Mouse (Mus musculus) midbrain, postnatal 0 days (tissue): ENCODE measurements at regions not wholly inside any gene's neighbourhood (a gene's known extent, or its start where the extent isn't known, plus 50 kb on each side); places are given as distances from the start of the nearest gene placed in this dataset.

Experiments used
- ATAC-seq: fragments of 200-750 bp; cut with Nextera tagmentation; 2 replicates; pipeline ENCODE4 v1.8.0; 2017; ENCODE audit warnings: moderate number of reproducible peaks, mild to moderate bottlenecking, moderate TSS enrichment, moderate library complexity; ENCODE audit not compliant: low FRiP score
- DNase-seq: peaks from one replicate; pipeline ENCODE4 v3.0.0-alpha.2; 2015; ENCODE audit warnings: low spot score
- H3K27ac ChIP-seq: fragments of 300-500 bp; sonication (generic); 2 replicates; pipeline ENCODE4 v1.5.1; 2014; ENCODE audit warnings: low read depth, mild to moderate bottlenecking, low read length, mixed read lengths
- H3K27me3 ChIP-seq: fragments of 300-500 bp; sonication (generic); 2 replicates; pipeline ENCODE4 v1.6.1; 2014; ENCODE audit warnings: low read length, control low read depth, mixed read lengths; ENCODE audit not compliant: insufficient read depth
- H3K36me3 ChIP-seq: fragments of 300-500 bp; sonication (generic); 2 replicates; pipeline ENCODE4 v1.6.1; 2014; ENCODE audit warnings: low read length, control low read depth, mixed read lengths; ENCODE audit not compliant: insufficient read depth
- H3K4me1 ChIP-seq: fragments of 300-500 bp; sonication (generic); 2 replicates; pipeline ENCODE4 v1.6.1; 2014; ENCODE audit warnings: mild to moderate bottlenecking, control low read depth, antibody characterized with exemption, low read length, mixed read lengths; ENCODE audit not compliant: insufficient read depth
- H3K4me2 ChIP-seq: fragments of 300-500 bp; sonication (generic); 2 replicates; pipeline ENCODE4 v1.6.1; 2014; ENCODE audit warnings: low read depth, mild to moderate bottlenecking, low read length, mixed read lengths; ENCODE audit not compliant: poor library complexity, severe bottlenecking
- H3K4me3 ChIP-seq: fragments of 300-500 bp; sonication (generic); 2 replicates; pipeline ENCODE4 v1.5.1; 2014; ENCODE audit warnings: low read depth, mild to moderate bottlenecking, low read length, moderate library complexity
- H3K9ac ChIP-seq: fragments of 300-500 bp; sonication (generic); replicated peaks from 2 replicates; pipeline ENCODE4 v1.6.1; 2014; ENCODE audit warnings: mild to moderate bottlenecking, low read length, moderate library complexity, mixed read lengths; ENCODE audit not compliant: poor library complexity, severe bottlenecking
- H3K9me3 ChIP-seq: fragments of 300-500 bp; sonication (generic); 2 replicates; pipeline ENCODE4 v1.6.1; 2016; ENCODE audit warnings: low read length, control low read depth
- CTCF ChIP-seq: IDR thresholded peaks from 2 replicates; pipeline ENCODE4 v1.5.1; 2016; ENCODE audit warnings: antibody characterized with exemption, mild to moderate bottlenecking
- WGBS: fragments of 180-500 bp; shearing (Covaris S2); extraction: QIAGEN DNeasy Blood & Tissue Kit; methylation state at CpG from one replicate; pipeline ENCODE4 v1.1.7; 2014; 5-methylcytosine and 5-hydroxymethylcytosine counted together

GRCm38 (mm10) chr5:101120509-101121201 lies 275.1 kb downstream of the Gpat3 start:
- H3K27me3 ChIP-seq, result no peaks in the 10 kb centered on the region
- no peaks in the 10 kb centered on the region for H3K9me3 ChIP-seq
- DNase-seq (no peak), ATAC-seq (no peak)
- H3K9ac ChIP-seq, result no peak overlapping the region
- H3K4me3 ChIP-seq, result no peak overlapping the region
- no peak overlapping the region for H3K4me2 ChIP-seq
- H3K4me1 ChIP-seq, result no peaks in the 10 kb centered on the region
- TF ChIP-seq CTCF, result no peak
- H3K36me3 ChIP-seq, result no peaks in the 10 kb centered on the region
- no peak overlapping the region for H3K27ac ChIP-seq
- 72% methylated on average over 5 of the region's 5 CpGs for WGBS

- WGBS, result 59% methylated on average over 7 of the region's 7 CpGs
- Histone ChIP-seq H3K36me3 (no peaks in the 10 kb centered on the region), H3K9ac (no peak overlapping the region), H3K4me1 (no peaks in the 10 kb centered on the region; the same call in 1 of the 2 replicates), H3K9me3 (no peaks in the 10 kb centered on the region), H3K27me3 (no peaks in the 10 kb centered on the region), H3K27ac (no peak overlapping the region), H3K4me2 (no peak overlapping the region), H3K4me3 (no peak overlapping the region)
- ATAC-seq (no peak), DNase-seq (no peak)
- TF ChIP-seq CTCF, result no peak
These were observed 266.7 kb downstream of the Gpat3 start for GRCm38 (mm10) chr5:101112151-101112769.

- no peak overlapping the region for H3K4me3 ChIP-seq
- no peak for TF ChIP-seq CTCF
- no peak for ATAC-seq
- no peak overlapping the region for H3K9ac ChIP-seq
- no peak overlapping the region for H3K4me2 ChIP-seq
- no peaks in the 10 kb centered on the region; the same call in 1 of the 2 replicates for H3K4me1 ChIP-seq
- H3K27me3 ChIP-seq, result no peaks in the 10 kb centered on the region
- H3K36me3 ChIP-seq, result no peaks in the 10 kb centered on the region
- H3K27ac ChIP-seq, result no peak overlapping the region
- 69% methylated on average over 4 of the region's 4 CpGs for WGBS
- DNase-seq, result peak; percentile 28
- H3K9me3 ChIP-seq, result no peaks in the 10 kb centered on the region
These were observed 266.1 kb downstream of the Gpat3 start for GRCm38 (mm10) chr5:101111619-101112018.

- DNase-seq, result no peak
- Histone ChIP-seq H3K9me3 (no peaks in the 10 kb centered on the region), H3K27me3 (no peaks in the 10 kb centered on the region), H3K4me3 (no peak overlapping the region), H3K4me1 (no peaks in the 10 kb centered on the region), H3K36me3 (no peaks in the 10 kb centered on the region), H3K4me2 (no peak overlapping the region), H3K9ac (no peak overlapping the region), H3K27ac (no peak overlapping the region)
- TF ChIP-seq CTCF, result no peak
- 85% methylated on average over 11 of the region's 11 CpGs for WGBS
- no peak for ATAC-seq
These were observed 255.6 kb downstream of the Gpat3 start for GRCm38 (mm10) chr5:101100975-101101699.

- WGBS, result 34% methylated on average over 21 of the region's 21 CpGs
- DNase-seq, result peak; percentile 62
These were observed 245.6 kb downstream of the Gpat3 start for GRCm38 (mm10) chr5:101091027-101091598.

More at GRCm38 (mm10) chr5:101091027-101091598, 245.6 kb downstream of the Gpat3 start:
- no peaks in the 10 kb centered on the region for H3K36me3 ChIP-seq
- no peak overlapping the region; the same call in 1 of the 2 replicates for H3K9ac ChIP-seq
- H3K27me3 ChIP-seq, result no peaks in the 10 kb centered on the region
- H3K9me3 ChIP-seq, result no peaks in the 10 kb centered on the region
- no peaks in the 10 kb centered on the region for H3K4me1 ChIP-seq
- no peak overlapping the region for H3K27ac ChIP-seq
- peak overlapping the region; percentile 13; the same call in 1 of the 2 replicates for H3K4me3 ChIP-seq
- H3K4me2 ChIP-seq, result peak overlapping the region; percentile 30
- TF ChIP-seq CTCF, result no peak
- ATAC-seq, result peak; percentile 70
